Mouse (Mus musculus): ENCODE measurements around the gene Foxf2. TPM values are rescaled to one million over a fixed set of nuclear protein-coding genes. Genes with fewer than 3 reads are reported as not detected.

The Foxf2 gene
- total RNA-seq, 1 experiment, result 0.80 TPM

DNA sequence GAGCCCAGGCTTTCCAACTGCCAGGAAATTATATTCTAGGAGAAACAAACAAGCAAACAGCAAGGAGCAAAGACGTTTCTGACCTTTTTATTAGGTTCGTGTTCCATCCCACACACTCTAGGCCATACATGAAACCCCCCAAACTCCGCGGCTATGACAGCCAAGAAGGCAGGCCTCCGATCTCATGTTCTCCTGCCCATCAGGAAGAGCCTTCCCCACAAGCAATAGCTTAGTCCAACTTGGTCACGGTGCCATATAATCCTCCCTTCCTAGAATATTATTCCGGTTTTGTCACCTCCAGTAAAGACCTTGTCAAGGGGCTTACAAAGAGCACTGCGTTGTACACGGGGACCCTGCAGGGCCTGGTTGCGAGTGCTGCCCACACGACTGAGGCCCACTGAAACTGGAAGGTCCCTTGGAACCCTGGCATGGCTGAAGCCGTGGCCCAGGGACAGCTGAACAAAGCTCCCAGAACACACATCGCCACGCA lies 3.1 kb downstream of the Foxf2 start:
- in situ Hi-C loops (cut with MboI; ENCODE audit: low sequenced_read_pairs in 2 of 2, unreplicated experiment in 2 of 2), result loop anchor here (5.0 to 10.0 kb wide), 3 partner anchors 64 to 179 kb away; partner anchors contain the start of gene Foxc1 (in 2 of the 2)
- no peak for TF ChIP-seq CHD2 (IDR thresholded peaks at IDR 0.05; ENCODE audit: low read depth, low read length)
- TF ChIP-seq MAFK (IDR thresholded peaks at IDR 0.05; ENCODE audit: insufficient read depth, low read depth, low read length), result no peak
- TF ChIP-seq ZNF384 (IDR thresholded peaks at IDR 0.05; ENCODE audit: low read depth, low read length), result no peak
- no peak for TF ChIP-seq HCFC1 (IDR thresholded peaks at IDR 0.05; ENCODE audit: borderline replicate concordance, insufficient read depth, low read length)
- TF ChIP-seq ZC3H11A (IDR thresholded peaks at IDR 0.05; ENCODE audit: borderline replicate concordance, low read depth, low read length), result no peak
- Histone ChIP-seq H3K4me1 (ENCODE audit: control insufficient read depth in 2 of 2, insufficient read depth in 2 of 2, low read length in 2 of 2, poor library complexity in 1 of 2) (peaks cover 0 to 7% of the 10 kb centered on the region in 2 experiments; a peak in 1 of 4 replicates), H3K9ac (ENCODE audit: insufficient read depth, low read depth, low read length, poor library complexity, severe bottlenecking) (no peak overlapping the region), H3K9me3 (ENCODE audit: control insufficient read depth, insufficient read depth, low read depth, low read length) (no peaks in the 10 kb centered on the region), H3K36me3 (ENCODE audit: control insufficient read depth, insufficient read depth, low read length, poor library complexity, severe bottlenecking) (no peaks in the 10 kb centered on the region), H3K27ac (ENCODE audit: insufficient read depth, low read depth, low read length, poor library complexity, severe bottlenecking) (no peak overlapping the region), H3K4me3 (ENCODE audit: insufficient read depth in 1 of 2, low read depth in 1 of 2, low read length in 2 of 2, poor library complexity in 1 of 2, severe bottlenecking in 1 of 2) (no peak overlapping the region; a peak in 1 of 4 replicates)
- DNase-seq (ENCODE audit: low read depth, low spot score), result no peak

- H3K9ac ChIP-seq (ENCODE audit: insufficient read depth, low read depth, low read length, poor library complexity, severe bottlenecking), result no peak overlapping the region
Observed at GRCm38 (mm10) chr13:31629321-31629851, 3.8 kb downstream of the Foxf2 start.

DNA sequence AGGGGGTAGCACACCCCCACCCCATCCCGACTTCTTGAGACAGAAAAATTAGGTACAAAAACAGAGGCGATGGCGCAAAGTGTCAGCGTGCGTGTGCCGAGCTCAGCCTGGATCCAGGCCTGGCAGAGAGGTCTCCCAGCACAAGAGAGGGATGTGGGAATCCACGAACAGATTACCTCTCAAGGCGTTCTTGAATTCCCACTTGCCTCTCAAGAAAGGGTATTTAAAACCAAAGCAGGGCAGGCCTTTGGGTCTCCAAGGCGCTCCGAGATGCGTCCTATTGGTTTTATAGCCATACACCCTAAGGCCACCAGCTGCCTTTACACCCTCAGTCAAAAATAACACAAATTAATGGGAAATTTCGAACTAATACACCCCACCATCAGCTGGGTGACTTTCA lies 4.4 kb downstream of the Foxf2 start:
- TF ChIP-seq ZC3H11A (IDR thresholded peaks at IDR 0.05; ENCODE audit: borderline replicate concordance, low read depth, low read length) (no peak), ZNF384 (IDR thresholded peaks at IDR 0.05; ENCODE audit: low read depth, low read length) (no peak), CHD2 (IDR thresholded peaks at IDR 0.05; ENCODE audit: low read depth, low read length) (no peak), MAFK (IDR thresholded peaks at IDR 0.05; ENCODE audit: insufficient read depth, low read depth, low read length) (no peak), HCFC1 (IDR thresholded peaks at IDR 0.05; ENCODE audit: borderline replicate concordance, insufficient read depth, low read length) (no peak)
- H3K4me1 ChIP-seq (ENCODE audit: control insufficient read depth in 2 of 2, insufficient read depth in 2 of 2, low read length in 2 of 2, poor library complexity in 1 of 2), result peaks cover 0 to 6% of the 10 kb centered on the region in 2 experiments; a peak in 1 of 4 replicates
- H3K27ac ChIP-seq (ENCODE audit: insufficient read depth, low read depth, low read length, poor library complexity, severe bottlenecking), result no peak overlapping the region
- H3K9me3 ChIP-seq (ENCODE audit: control insufficient read depth, insufficient read depth, low read depth, low read length), result no peaks in the 10 kb centered on the region
- no peak overlapping the region for H3K4me3 ChIP-seq (ENCODE audit: insufficient read depth in 1 of 2, low read depth in 1 of 2, low read length in 2 of 2, poor library complexity in 1 of 2, severe bottlenecking in 1 of 2)
- no peaks in the 10 kb centered on the region for H3K36me3 ChIP-seq (ENCODE audit: control insufficient read depth, insufficient read depth, low read length, poor library complexity, severe bottlenecking)
- H3K9ac ChIP-seq (ENCODE audit: insufficient read depth, low read depth, low read length, poor library complexity, severe bottlenecking), result no peak overlapping the region
- DNase-seq (ENCODE audit: low read depth, low spot score), result no peak
- in situ Hi-C loops (cut with MboI; ENCODE audit: low sequenced_read_pairs in 2 of 2, unreplicated experiment in 2 of 2), result no loop called here

More at GRCm38 (mm10) chr13:31629321-31629851, 3.8 kb downstream of the Foxf2 start:
- DNase-seq (ENCODE audit: low read depth, low spot score), result no peak
- H3K27ac ChIP-seq (ENCODE audit: insufficient read depth, low read depth, low read length, poor library complexity, severe bottlenecking), result no peak overlapping the region
- peaks cover 0 to 7% of the 10 kb centered on the region in 2 experiments; a peak in 1 of 4 replicates for H3K4me1 ChIP-seq (ENCODE audit: control insufficient read depth in 2 of 2, insufficient read depth in 2 of 2, low read length in 2 of 2, poor library complexity in 1 of 2)
- in situ Hi-C loops (cut with MboI; ENCODE audit: low sequenced_read_pairs in 2 of 2, unreplicated experiment in 2 of 2), result loop anchor here (5.0 to 10.0 kb wide), 3 partner anchors 65 to 178 kb away; partner anchors contain the start of gene Foxc1 (in 2 of the 2)
- no peaks in the 10 kb centered on the region for H3K36me3 ChIP-seq (ENCODE audit: control insufficient read depth, insufficient read depth, low read length, poor library complexity, severe bottlenecking)
- TF ChIP-seq CHD2 (IDR thresholded peaks at IDR 0.05; ENCODE audit: low read depth, low read length), result no peak
- no peak for TF ChIP-seq MAFK (IDR thresholded peaks at IDR 0.05; ENCODE audit: insufficient read depth, low read depth, low read length)
- H3K9me3 ChIP-seq (ENCODE audit: control insufficient read depth, insufficient read depth, low read depth, low read length), result no peaks in the 10 kb centered on the region
- peak overlapping the region in 1 of 2 experiments; percentile 21; a peak in 2 of 4 replicates for H3K4me3 ChIP-seq (ENCODE audit: insufficient read depth in 1 of 2, low read depth in 1 of 2, low read length in 2 of 2, poor library complexity in 1 of 2, severe bottlenecking in 1 of 2)

GRCm38 (mm10) chr13:31630551-31630950 lies 4.9 kb downstream of the Foxf2 start:
- Histone ChIP-seq H3K36me3 (ENCODE audit: control insufficient read depth, insufficient read depth, low read length, poor library complexity, severe bottlenecking) (no peaks in the 10 kb centered on the region), H3K4me3 (ENCODE audit: insufficient read depth in 1 of 2, low read depth in 1 of 2, low read length in 2 of 2, poor library complexity in 1 of 2, severe bottlenecking in 1 of 2) (no peak overlapping the region), H3K9me3 (ENCODE audit: control insufficient read depth, insufficient read depth, low read depth, low read length) (no peaks in the 10 kb centered on the region), H3K4me1 (ENCODE audit: control insufficient read depth in 2 of 2, insufficient read depth in 2 of 2, low read length in 2 of 2, poor library complexity in 1 of 2) (peaks cover 0 to 4% of the 10 kb centered on the region in 2 experiments; a peak in 1 of 4 replicates), H3K27ac (ENCODE audit: insufficient read depth, low read depth, low read length, poor library complexity, severe bottlenecking) (no peak overlapping the region), H3K9ac (ENCODE audit: insufficient read depth, low read depth, low read length, poor library complexity, severe bottlenecking) (no peak overlapping the region)
- in situ Hi-C loops (cut with MboI; ENCODE audit: low sequenced_read_pairs in 2 of 2, unreplicated experiment in 2 of 2), result no loop called here
- no peak for DNase-seq (ENCODE audit: low read depth, low spot score)
- TF ChIP-seq ZC3H11A (IDR thresholded peaks at IDR 0.05; ENCODE audit: borderline replicate concordance, low read depth, low read length), result no peak

- in situ Hi-C loops (cut with MboI; ENCODE audit: low sequenced_read_pairs in 2 of 2, unreplicated experiment in 2 of 2), result no loop called here
- Histone ChIP-seq H3K9me3 (ENCODE audit: control insufficient read depth, insufficient read depth, low read depth, low read length) (no peaks in the 10 kb centered on the region), H3K4me3 (ENCODE audit: insufficient read depth in 1 of 2, low read depth in 1 of 2, low read length in 2 of 2, poor library complexity in 1 of 2, severe bottlenecking in 1 of 2) (no peak overlapping the region), H3K27ac (ENCODE audit: insufficient read depth, low read depth, low read length, poor library complexity, severe bottlenecking) (no peak overlapping the region), H3K4me1 (ENCODE audit: control insufficient read depth in 2 of 2, insufficient read depth in 2 of 2, low read length in 2 of 2, poor library complexity in 1 of 2) (peaks cover 0 to 4% of the 10 kb centered on the region in 2 experiments; a peak in 1 of 4 replicates), H3K9ac (ENCODE audit: insufficient read depth, low read depth, low read length, poor library complexity, severe bottlenecking) (no peak overlapping the region), H3K36me3 (ENCODE audit: control insufficient read depth, insufficient read depth, low read length, poor library complexity, severe bottlenecking) (no peaks in the 10 kb centered on the region)
- TF ChIP-seq CHD2 (IDR thresholded peaks at IDR 0.05; ENCODE audit: low read depth, low read length) (no peak), ZC3H11A (IDR thresholded peaks at IDR 0.05; ENCODE audit: borderline replicate concordance, low read depth, low read length) (no peak)
- no peak for DNase-seq (ENCODE audit: low read depth, low spot score)
Observed at GRCm38 (mm10) chr13:31631291-31631690, 5.7 kb downstream of the Foxf2 start.
